Mouse (Mus musculus) hindbrain, postnatal 0 days (tissue): ENCODE data around the gene Tanc1. TPM values are rescaled to one million over a fixed set of nuclear protein-coding genes. Genes with fewer than 3 reads are reported as not detected.

Source experiments
- ATAC-seq: fragments of 200-750 bp; cut with Nextera tagmentation; 2 replicates; pipeline ENCODE4 v1.8.0; 2017; ENCODE audit warnings: mild to moderate bottlenecking, moderate TSS enrichment, moderate library complexity
- DNase-seq: peaks from one replicate; pipeline ENCODE4 v3.0.0-alpha.2; 2015; ENCODE audit warnings: low spot score
- H3K27ac ChIP-seq: fragments of 300-500 bp; sonication (generic); 2 replicates; pipeline ENCODE4 v1.5.1; 2014; ENCODE audit warnings: mild to moderate bottlenecking
- H3K27me3 ChIP-seq: fragments of 300-500 bp; sonication (generic); 2 replicates; pipeline ENCODE4 v1.6.1; 2014; ENCODE audit warnings: low read length, mixed read lengths; ENCODE audit not compliant: insufficient read depth
- H3K36me3 ChIP-seq: fragments of 300-500 bp; sonication (generic); 2 replicates; pipeline ENCODE4 v1.6.1; 2014; ENCODE audit warnings: low read length, mixed read lengths; ENCODE audit not compliant: insufficient read depth
- H3K4me1 ChIP-seq: fragments of 300-500 bp; sonication (generic); 2 replicates; pipeline ENCODE4 v1.6.1; 2014; ENCODE audit warnings: antibody characterized with exemption, low read length, mixed read lengths; ENCODE audit not compliant: insufficient read depth
- H3K4me2 ChIP-seq: fragments of 300-500 bp; sonication (generic); 2 replicates; pipeline ENCODE4 v1.6.1; 2014; ENCODE audit warnings: low read depth, mild to moderate bottlenecking, low read length, moderate library complexity, mixed read lengths
- H3K4me3 ChIP-seq: fragments of 300-500 bp; sonication (generic); 2 replicates; pipeline ENCODE4 v1.5.1; 2014; ENCODE audit warnings: low read length
- H3K9ac ChIP-seq: fragments of 300-500 bp; sonication (generic); replicated peaks from 2 replicates; pipeline ENCODE4 v1.6.1; 2014; ENCODE audit warnings: mild to moderate bottlenecking, low read length, moderate library complexity, mixed read lengths
- H3K9me3 ChIP-seq: fragments of 300-500 bp; sonication (generic); 2 replicates; pipeline ENCODE4 v1.6.1; 2016; ENCODE audit warnings: low read length, mixed read lengths
- CTCF ChIP-seq: IDR thresholded peaks from 2 replicates; pipeline ENCODE4 v1.5.1; 2016; ENCODE audit warnings: antibody characterized with exemption, control low read depth, low read depth
- WGBS: fragments of 180-500 bp; shearing (Covaris S2); extraction: QIAGEN DNeasy Blood & Tissue Kit; methylation state at CpG from one replicate; pipeline ENCODE4 v1.1.7; 2014; 5-methylcytosine and 5-hydroxymethylcytosine counted together
- polyA plus RNA-seq: library from polyadenylated mRNA; unstranded; fragments of >200 nt; fragmentation: Nextera tagmentation; extraction: Ambion mirVana; gene quantifications from 2 replicates; pipeline ENCODE4 v1.2.1, GENCODE M21; 2015
- total RNA-seq: library from RNA; depleted of rRNA; stranded (reverse); fragments of >200 nt; gene quantifications from 2 replicates; pipeline ENCODE4 v1.2.3, GENCODE M21; 2014

Tanc1 gene
- total and polyA plus RNA-seq, 2 experiments from 2014 or later, result 4.2 to 12.1 TPM

GRCm38 (mm10) chr2:59656680-59657079 lies 44.8 kb downstream of the Tanc1 start:
- 0 out of 2 replicates have a peak, but pooled peaks have one; percentile 43 for ATAC-seq
- 56% methylated on average over 5 of the region's 5 CpGs for WGBS

GRCm38 (mm10) chr2:59659686-59660085 lies 47.8 kb downstream of the Tanc1 start:
- Histone ChIP-seq H3K4me1 (peaks cover 3% of the 10 kb centered on the region; the same call in 1 of the 2 replicates), H3K9me3 (no peaks in the 10 kb centered on the region), H3K27ac (no peak overlapping the region), H3K36me3 (no peaks in the 10 kb centered on the region), H3K4me2 (no peak overlapping the region), H3K27me3 (no peaks in the 10 kb centered on the region), H3K4me3 (no peak overlapping the region), H3K9ac (no peak overlapping the region)
- no peak for TF ChIP-seq CTCF
- 71% methylated on average over 6 of the region's 6 CpGs for WGBS
- no peak for DNase-seq
- ATAC-seq, result no peak

More at GRCm38 (mm10) chr2:59656680-59657079, 44.8 kb downstream of the Tanc1 start:
- Histone ChIP-seq H3K9me3 (no peaks in the 10 kb centered on the region), H3K4me2 (no peak overlapping the region), H3K4me1 (no peaks in the 10 kb centered on the region; the same call in 1 of the 2 replicates), H3K27me3 (no peaks in the 10 kb centered on the region), H3K9ac (no peak overlapping the region), H3K36me3 (no peaks in the 10 kb centered on the region), H3K4me3 (no peak overlapping the region), H3K27ac (no peak overlapping the region)
- DNase-seq, result no peak
- TF ChIP-seq CTCF, result no peak

GRCm38 (mm10) chr2:59660891-59661805 lies 49.3 kb downstream of the Tanc1 start:
- no peak for TF ChIP-seq CTCF
- Histone ChIP-seq H3K27ac (no peak overlapping the region), H3K4me1 (peaks cover 7% of the 10 kb centered on the region; the same call in 1 of the 2 replicates), H3K27me3 (no peaks in the 10 kb centered on the region), H3K4me3 (no peak overlapping the region), H3K36me3 (no peaks in the 10 kb centered on the region), H3K9me3 (no peaks in the 10 kb centered on the region), H3K4me2 (peak overlapping the region; percentile 21; the same call in 1 of the 2 replicates), H3K9ac (no peak overlapping the region)
- ATAC-seq (no peak), DNase-seq (no peak)
- 46% methylated on average over 16 of the region's 16 CpGs for WGBS

GRCm38 (mm10) chr2:59664803-59665567 lies 53.1 kb downstream of the Tanc1 start:
- no peak overlapping the region for H3K9ac ChIP-seq
- H3K36me3 ChIP-seq, result no peaks in the 10 kb centered on the region
- no peak overlapping the region for H3K4me2 ChIP-seq
- no peak for TF ChIP-seq CTCF
- H3K9me3 ChIP-seq, result no peaks in the 10 kb centered on the region
- no peak for DNase-seq
- peaks cover 7% of the 10 kb centered on the region; the same call in 1 of the 2 replicates for H3K4me1 ChIP-seq
- no peak overlapping the region for H3K4me3 ChIP-seq
- ATAC-seq, result 0 out of 2 replicates have a peak, but pooled peaks have one; percentile 43
- no peak overlapping the region for H3K27ac ChIP-seq
- H3K27me3 ChIP-seq, result no peaks in the 10 kb centered on the region
- 56% methylated on average over 16 of the region's 16 CpGs for WGBS

GRCm38 (mm10) chr2:59666533-59666932 lies 54.7 kb downstream of the Tanc1 start:
- H3K27ac ChIP-seq, result no peak overlapping the region
- no peak for ATAC-seq
- no peaks in the 10 kb centered on the region for H3K9me3 ChIP-seq
- no peaks in the 10 kb centered on the region for H3K27me3 ChIP-seq
- no peak overlapping the region for H3K9ac ChIP-seq
- H3K4me1 ChIP-seq, result peaks cover 7% of the 10 kb centered on the region; the same call in 1 of the 2 replicates
- H3K4me2 ChIP-seq, result no peak overlapping the region
- H3K36me3 ChIP-seq, result no peaks in the 10 kb centered on the region
- H3K4me3 ChIP-seq, result no peak overlapping the region
- no peak for TF ChIP-seq CTCF
- WGBS, result 87% methylated on average over 5 of the region's 5 CpGs
- no peak for DNase-seq
